Mouse (Mus musculus) erythroblast, adult 5-6 weeks (primary cell): ENCODE data around the gene Gm49601. TPM values are rescaled to one million over a fixed set of nuclear protein-coding genes. Genes with fewer than 3 reads are reported as not detected.

Source experiments
- ATAC-seq: replicated peaks from 2 replicates; pipeline ENCODE4 v1.8.0; 2016; ENCODE audit warnings: moderate number of reproducible peaks, mild to moderate bottlenecking, moderate TSS enrichment, inconsistent platforms; ENCODE audit not compliant: poor library complexity, low FRiP score, severe bottlenecking
- total RNA-seq, 2 experiments: library from RNA; stranded (forward) in 1 of 2; stranded (reverse) in 1 of 2; fragments of 150-400 nt in 1 of 2; fragments of 200-764, 138-1000 nt in 1 of 2; gene quantifications; 2 replicates each; pipeline versions ENCODE4 v1.2.3 to v1.2.4; 2015 to 2017; ENCODE audit warnings: low replicate concordance in 2 of 2

Gene Gm49601
- total RNA-seq (2015; ENCODE audit: low replicate concordance) = not detected in 2 replicates
- total RNA-seq (2017; ENCODE audit: low replicate concordance) = 0.85 TPM in 1 of 2 replicates, not detected in the other

DNA sequence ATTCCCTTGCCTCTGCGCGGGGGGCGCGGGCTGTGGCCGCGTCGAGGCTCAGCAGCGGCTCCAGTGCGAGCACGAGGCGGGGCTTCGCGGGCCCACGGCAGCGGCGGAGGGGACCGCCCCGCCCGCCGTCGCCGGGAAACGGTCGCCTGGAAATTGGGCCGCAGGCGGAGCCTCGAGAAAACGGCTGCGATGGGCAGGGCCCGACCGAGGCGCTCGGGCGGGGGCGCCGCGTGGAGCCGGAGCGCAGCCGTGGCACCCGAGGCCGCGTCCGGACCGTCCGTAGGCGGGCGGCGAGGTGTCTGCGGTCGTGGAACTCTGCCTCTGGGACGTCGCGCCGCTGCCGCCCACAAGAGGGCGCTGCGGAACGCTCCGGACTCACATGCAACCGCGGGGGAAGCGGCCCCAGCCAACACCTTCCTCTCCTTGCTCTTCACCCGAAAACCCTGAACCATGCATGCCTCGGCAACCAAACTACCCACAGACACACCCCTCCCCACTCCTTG, at the start of gene Gm49601:
Gene Gm49601, minus strand, starts transcription at position 52 of the 503 bp plus-strand sequence.
- no peak for ATAC-seq

DNA sequence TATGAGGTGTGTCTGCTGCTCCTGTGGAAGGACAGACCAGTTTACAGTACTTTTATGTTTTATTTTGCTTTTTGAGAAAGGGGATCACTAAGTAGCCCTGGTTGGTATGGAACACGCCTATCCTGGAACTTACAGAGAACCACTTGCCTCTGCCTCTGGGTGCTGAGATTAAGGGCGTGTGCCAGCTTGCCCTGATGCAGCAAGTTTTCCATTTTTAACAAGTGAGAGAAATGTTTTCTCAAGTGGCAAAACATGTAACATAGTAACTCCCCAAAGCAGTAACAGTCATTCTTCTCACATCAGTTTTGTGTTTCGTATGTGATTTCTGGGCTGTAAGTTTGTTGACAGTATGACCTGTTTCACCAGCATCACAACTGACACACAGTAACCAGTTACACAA, 46.8 kb upstream of the Gm49601 start:
- ATAC-seq = no peak

- ATAC-seq = no peak
Observed at GRCm38 (mm10) chr16:18672027-18672426, 45.8 kb upstream of the Gm49601 start.

GRCm38 (mm10) chr16:18669914-18670313, 43.7 kb upstream of the Gm49601 start:
- no peak for ATAC-seq

GRCm38 (mm10) chr16:18658597-18658996, 32.4 kb upstream of the Gm49601 start:
- ATAC-seq = no peak

- ATAC-seq = no peak
Observed at GRCm38 (mm10) chr16:18655372-18656098, 29.3 kb upstream of the Gm49601 start.

- no peak for ATAC-seq
Observed at GRCm38 (mm10) chr16:18653290-18654160, 27.3 kb upstream of the Gm49601 start.

GRCm38 (mm10) chr16:18649126-18649525, 22.9 kb upstream of the Gm49601 start:
- ATAC-seq = no peak; the same call in 1 of the 2 replicates

DNA sequence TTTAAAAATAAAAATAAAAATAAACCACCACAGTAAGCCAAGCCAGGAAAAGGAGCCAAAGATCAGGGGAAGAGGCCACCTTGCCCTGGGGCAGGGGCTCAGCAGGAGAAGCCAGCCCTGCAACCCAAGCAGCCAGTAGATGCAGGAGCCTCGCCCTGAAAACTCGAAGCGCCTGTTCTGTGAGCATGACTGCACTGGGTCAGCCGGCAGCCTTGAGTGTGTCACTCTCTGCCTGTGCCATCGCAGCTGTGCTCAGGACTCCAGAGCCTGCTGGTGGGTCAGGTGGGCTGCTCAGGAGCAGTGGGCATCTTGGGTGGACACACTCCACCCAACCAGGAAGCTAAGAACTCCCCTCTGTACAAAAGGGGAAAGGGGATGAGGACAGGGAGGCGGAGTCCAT, 19.1 kb upstream of the Gm49601 start:
- ATAC-seq = no peak

DNA sequence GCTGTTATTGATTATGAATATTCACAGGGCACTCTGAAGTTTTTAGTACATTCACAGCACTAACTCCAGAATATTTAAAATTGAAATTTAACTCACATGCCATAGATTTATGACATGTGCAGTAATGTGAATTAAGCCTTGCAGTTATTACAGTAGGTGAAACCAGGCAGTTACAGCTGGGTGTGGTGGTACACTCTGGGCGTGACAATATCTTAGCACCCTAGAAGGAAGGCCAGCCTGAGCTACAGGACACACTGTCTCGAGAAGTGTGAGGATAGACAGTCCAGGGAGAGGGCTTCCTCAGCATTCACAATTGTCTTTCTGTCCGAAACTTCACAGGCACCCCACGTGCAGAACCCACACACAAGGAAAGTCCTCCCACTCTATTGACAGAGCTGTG, 18.3 kb upstream of the Gm49601 start:
- no peak for ATAC-seq

GRCm38 (mm10) chr16:18643406-18643998, 17.3 kb upstream of the Gm49601 start:
- no peak for ATAC-seq

DNA sequence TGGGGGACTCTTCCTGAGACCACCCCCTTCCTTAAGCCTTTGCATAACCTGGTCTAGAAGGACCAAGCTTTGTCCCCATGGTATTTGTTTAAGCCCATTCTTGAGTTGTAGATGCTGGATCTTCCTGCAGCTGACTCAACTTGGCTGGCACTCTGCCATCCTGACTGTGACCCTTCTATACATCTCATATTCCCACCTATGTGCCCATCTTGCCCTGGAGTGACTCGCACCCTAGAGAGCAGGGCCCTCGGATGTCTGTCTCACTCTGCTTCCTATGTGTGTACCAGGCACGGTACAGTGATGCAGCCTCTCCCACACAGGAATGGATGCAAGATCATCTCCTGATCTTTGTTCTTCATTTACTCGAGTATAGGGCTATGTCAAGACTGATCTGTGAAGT, 16.7 kb upstream of the Gm49601 start:
- no peak for ATAC-seq

DNA sequence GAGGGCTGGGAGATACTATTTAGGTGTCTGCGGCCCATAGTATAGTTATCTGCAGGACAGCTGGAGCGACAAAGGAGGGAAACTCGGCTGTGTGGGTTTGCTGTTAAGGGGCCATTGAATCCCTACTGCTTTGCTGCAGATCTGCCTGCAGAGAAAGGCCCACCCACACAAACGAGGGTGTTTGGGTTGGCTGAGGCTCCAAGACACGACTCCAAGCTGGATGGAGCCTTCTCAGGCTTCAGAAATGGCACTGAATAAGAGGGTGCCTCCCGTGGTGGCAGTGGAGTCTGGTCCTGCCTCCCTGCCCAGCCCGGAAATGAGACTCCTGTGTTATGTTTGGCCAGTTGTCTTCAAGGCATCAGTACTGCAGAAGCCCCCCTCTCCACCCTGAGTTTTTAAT, 16.1 kb upstream of the Gm49601 start:
- no peak for ATAC-seq

GRCm38 (mm10) chr16:18639382-18639929, 13.2 kb upstream of the Gm49601 start:
- no peak for ATAC-seq

DNA sequence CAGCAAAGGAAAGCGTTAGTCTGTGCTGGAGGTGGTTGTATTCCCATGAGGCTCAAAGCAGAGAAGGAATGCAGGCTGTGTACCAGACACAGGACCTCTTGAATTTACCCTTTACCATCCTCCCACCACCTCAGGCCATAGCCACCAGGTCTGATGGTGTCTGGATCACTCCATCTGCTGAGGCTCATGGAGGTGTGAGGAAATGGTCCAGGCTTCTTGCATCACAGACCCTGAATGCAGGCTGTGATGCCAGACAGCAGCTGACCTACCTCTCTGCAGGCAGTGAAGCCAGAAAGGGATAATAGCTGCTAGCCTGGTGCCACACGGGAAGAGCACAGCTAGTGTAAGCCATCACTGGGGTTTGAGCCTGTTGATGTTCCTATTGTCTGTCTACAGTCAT, 12.2 kb upstream of the Gm49601 start:
- ATAC-seq = no peak

DNA sequence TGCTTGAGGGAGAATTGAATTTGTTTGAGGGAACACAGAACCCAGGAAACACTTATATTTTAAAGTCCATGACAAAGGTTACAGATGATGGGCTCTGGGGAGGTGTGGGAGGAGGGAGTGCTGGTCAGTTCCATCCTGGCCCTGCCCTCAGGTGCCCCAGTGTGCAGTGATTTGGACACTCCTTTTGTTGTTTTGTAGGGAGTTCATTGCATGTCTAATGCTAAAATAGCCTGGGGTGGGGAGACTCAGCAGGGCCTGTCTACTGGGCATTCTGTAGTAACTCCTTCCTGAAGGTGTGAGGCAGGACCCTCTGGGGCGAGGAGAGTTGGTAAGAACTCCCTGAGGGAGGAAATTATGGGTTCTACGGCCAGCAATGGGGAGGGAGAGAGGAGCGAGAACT, 10.6 kb upstream of the Gm49601 start:
- ATAC-seq = no peak

DNA sequence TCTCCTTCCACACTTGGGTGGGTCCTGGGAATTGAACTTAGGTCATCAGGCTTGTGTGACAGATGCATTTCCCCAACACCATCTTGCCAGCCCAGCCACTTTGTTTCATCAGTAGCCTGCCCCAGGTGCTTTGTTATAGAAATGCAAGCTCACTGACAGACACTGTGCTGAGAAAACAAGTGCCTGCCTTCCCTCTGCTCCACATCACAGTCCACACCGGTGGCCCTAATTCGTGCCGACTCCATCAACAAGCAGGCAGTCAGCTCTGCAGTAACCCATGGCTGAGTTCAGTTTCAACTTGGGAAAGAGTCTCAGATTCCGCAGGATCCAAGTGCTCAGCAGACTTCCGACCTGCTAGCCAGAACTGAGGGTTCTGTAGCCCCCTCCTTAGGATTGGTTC, 10.2 kb upstream of the Gm49601 start:
- ATAC-seq = no peak

DNA sequence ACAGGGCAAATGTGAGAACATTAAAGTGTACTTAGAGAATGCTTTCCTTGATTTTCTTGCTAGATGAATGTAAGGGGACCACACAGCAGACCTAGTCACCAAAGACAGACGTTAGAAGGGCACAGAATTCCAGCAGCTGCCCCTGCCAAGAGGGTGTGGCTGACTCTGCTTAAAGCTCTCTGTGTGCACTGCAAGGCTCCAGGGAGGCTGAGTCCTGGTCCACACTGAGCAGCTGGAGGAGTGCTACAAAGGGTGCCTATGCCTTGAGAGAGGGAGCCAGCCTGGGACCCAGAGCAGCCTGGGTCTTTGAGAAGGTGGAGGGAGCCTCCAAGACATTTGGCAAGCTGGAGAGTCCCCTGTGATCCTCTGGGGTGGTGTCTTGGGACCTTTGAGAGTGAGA, 7.1 kb upstream of the Gm49601 start:
- ATAC-seq = no peak

- no peak for ATAC-seq
Observed at GRCm38 (mm10) chr16:18632816-18633215, 6.6 kb upstream of the Gm49601 start.

GRCm38 (mm10) chr16:18632059-18632458, 5.8 kb upstream of the Gm49601 start:
- no peak for ATAC-seq
